Mouse (Mus musculus): ENCODE data around the gene Zfhx2.

Zfhx2 gene

DNA sequence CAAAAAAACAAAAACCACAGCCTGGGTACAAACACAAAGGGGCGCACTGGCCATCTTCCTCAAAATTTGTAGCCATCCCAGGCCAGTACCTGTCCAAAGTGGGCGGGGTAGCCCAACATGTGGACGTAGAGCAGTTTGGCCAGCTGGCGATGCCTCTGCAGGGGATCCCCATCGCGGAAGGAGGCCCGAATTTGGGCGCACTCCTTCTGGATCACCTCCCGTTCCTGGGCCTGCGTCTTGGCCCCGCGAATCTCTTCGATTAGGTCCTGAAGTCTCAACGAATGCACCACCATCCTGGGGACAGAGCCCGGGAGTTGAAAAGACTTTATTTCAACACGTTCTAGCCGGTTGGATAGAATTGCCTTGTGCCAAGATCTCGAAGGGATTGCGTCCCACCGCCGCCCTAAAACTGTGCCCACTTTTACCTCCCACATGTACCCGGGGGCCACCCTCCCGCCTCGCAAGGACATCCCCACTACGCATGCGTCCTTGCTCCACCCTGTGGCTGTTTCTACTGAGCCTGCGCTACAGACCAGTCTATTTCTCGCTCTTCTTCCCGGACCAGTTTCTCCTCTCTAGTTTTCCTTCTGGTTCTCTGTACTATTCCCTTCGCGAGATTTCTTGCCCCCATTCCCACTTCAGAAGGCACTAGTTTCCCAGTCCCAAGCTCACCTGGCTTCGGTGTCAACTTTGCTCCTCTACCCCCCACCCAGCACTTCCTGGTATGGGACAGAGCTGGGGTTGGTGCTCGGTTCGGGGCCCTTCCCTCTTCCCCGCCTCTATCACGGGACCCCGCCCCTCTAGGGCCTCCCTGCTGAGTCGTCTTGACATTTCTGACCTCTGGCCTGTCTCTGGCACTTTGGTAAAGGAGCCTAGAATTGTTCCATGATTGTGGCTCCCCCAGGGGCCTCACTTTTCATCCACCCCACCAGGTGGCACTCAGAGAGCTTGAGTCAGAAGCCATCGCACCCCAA, 14.0 kb upstream of the Zfhx2 start, which contains the start of gene Ap1g2:
Gene Ap1g2 (minus strand): TSS at position 758 of the 974 bp plus-strand sequence.
- DNase-seq (ENCODE audit: low read depth, low spot score) = peak; percentile 78

DNA sequence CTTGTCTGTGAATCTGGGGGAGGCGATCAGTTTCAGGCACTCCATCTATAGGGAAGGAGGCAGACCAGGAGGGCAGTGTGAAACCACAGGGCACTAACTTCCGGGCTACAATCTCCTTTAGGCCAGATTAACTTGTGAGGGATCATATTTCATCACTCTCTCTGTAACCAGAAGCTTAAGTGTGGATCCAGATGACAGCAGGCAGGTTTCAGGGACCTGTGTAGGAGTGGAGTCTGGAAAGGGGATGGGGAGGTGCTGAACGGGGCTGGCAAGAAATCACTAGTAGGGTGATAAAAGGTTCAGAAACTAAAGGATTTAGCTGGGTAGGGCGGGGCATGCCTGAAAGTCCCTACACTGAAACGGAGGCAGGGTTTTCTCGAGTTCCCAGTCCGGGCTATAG, 13.3 kb upstream of the Zfhx2 start:
- no peak for DNase-seq (ENCODE audit: low read depth, low spot score)

DNA sequence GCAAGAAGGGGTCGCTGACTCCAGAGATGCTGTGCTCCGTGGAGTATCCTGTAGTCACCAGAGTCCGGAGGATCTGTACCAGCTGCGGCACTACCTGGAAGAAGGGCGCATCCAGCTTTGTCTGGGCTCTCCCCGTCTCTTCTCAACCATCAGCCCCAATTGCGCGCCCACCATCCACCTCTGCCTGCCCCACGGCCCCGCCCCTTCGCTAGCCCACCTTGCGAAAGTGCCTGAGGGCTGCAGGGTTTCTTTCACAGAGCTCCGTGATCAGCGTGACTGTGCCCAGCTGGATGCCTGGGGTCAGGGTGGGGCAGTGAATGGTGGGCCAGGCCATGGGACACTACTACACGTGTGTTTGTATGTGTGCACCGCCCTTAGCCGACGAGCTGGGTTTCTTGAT, 12.2 kb upstream of the Zfhx2 start:
- DNase-seq (ENCODE audit: low read depth, low spot score) = no peak

DNA sequence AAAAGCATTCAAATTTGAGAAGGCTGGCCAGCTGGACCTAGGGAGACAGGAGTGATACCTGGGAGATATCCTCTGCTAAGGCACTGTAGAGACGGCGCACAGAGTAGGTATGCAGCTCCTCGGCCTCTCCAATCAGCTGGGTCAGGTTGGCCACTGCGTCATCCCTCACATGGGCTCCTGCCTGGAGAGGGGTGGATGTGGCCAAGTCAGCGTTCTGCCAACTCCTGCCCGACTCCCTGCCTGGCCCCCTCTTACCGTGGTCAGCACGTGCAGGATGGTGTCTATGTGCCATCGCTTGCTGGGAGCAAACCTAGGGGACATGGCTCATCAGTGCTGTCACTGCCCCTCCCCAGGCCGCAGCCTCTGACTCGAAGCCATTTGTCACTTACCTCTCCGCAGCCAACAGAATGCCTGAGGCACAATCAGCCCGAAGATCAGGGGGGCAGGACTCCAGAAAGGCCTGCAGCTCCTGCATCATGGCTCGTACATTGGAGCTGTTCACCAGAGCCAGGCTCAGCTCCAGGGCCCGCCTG, 10.2 kb upstream of the Zfhx2 start:
- no peak for DNase-seq (ENCODE audit: low read depth, low spot score)

DNA sequence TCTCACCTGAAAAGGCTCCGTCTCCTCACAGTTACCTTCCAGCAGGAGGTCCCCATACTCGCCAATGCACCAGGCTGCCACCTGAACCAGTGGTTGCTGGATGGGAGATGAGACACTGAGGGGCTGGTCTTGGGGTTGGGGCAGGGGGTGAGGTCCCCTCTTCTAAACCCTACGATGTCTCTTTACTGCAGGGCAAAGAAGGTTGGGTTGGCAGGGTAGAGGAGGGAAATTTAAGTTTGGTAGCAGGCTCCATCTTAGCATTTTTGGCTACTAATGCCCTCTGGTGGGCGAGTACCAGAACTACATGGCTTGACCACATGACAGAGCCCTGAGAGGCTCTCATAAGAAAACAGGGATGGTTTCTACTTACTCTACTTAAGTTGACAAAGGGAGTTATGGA, 9.5 kb upstream of the Zfhx2 start:
- no peak for DNase-seq (ENCODE audit: low read depth, low spot score)

DNA sequence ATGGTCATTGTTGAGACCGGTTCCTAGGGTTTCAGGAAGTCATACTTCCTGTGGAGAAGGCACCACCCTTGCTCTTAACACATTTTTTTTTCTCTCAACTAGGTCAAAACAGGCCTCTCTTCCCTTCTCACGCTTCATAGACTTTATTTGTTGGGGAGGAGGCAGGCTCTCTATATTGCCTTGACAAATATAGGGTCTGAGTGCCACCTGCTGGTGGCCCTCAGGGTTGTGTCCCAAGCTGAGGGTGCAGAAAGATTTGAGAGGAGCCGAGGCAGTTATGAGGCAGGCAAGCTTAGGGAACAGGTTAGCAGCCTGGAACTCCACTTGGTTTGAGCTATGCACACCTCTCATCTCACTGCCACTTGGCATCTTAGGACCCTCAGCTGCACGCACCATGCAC, 5.9 kb upstream of the Zfhx2 start:
- no peak for DNase-seq (ENCODE audit: low read depth, low spot score)

DNA sequence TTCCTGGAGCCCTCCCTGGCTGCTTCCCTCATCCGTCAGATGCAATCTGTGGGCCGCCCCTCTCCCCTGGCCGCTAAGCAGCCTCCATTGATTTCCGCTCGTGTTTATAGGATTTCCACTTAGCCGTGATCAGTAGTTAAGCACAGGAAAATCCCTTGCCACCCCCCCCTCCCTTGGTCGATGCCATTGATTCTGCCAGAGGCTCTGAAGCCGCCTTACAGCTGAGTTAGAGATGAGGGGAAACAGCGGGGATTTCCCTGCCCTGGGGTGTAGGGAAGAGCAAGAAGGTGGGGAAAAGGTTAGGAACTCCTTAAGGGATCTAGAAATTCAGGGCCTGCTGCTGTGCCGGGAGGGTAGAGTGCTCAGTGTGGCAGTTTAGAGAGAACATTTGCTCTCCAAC, 5.5 kb upstream of the Zfhx2 start:
- no peak for DNase-seq (ENCODE audit: low read depth, low spot score)

DNA sequence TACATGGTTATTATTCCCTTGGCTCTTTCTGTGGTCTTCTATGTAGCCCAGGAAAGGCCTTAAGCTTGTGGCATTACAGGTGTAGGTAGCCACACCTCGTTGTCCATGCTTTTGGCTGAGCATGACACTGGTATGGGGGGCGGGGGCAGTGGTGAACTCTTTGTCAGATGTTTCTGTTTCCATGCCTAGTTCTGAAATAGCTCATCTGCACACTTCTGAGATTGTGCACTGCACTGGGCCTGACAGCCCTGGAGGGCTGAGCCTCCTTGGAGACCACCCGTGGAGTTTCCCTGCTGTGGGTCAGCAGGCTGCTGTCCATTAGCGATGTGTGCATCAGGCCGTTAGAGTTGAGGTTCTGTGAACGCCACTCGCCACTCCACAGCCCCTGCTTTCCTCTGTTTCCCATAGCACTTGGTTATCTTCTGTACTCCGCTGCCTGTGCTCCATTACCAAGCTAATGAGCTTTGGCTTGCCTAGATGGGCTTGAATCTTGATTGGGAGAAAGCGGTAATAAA, 4.5 kb upstream of the Zfhx2 start:
- DNase-seq (ENCODE audit: low read depth, low spot score) = no peak

DNA sequence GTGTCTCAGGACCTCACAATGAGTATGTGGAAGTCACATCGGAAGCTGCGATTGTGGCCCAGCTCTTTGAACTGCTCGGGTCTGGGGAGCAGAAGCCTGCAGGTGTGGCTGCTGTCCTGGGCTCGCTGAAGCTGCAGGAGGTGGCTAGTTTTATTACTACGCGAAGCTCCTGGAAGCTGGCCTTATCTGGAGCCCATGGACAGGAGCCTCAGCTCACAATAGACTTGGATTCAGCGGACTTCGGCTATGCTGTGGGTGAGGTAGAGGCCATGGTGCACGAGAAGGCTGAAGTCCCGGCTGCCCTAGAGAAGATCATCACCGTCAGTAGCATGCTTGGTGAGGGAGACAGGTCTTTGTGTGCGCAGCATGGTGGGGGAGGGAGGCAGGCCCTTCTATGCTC, 3.5 kb upstream of the Zfhx2 start:
- no peak for DNase-seq (ENCODE audit: low read depth, low spot score)

DNA sequence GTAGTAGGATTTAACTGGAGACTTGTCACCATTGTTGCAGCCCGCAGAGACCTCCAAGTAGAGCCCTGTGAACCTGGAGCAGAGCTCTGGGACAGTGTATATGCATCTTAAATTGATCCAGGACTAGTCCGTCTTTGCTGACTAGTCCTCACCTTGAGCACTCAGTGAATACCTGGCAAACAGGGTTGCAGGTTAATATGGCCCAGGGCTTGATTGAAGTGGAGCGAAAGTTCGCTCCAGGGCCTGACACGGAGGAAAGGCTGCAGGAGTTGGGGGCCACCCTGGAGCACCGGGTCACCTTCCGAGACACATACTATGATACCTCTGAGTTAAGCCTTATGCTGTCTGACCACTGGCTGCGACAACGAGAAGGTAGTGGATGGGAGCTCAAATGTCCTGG, 3.1 kb upstream of the Zfhx2 start:
- no peak for DNase-seq (ENCODE audit: low read depth, low spot score)

DNA sequence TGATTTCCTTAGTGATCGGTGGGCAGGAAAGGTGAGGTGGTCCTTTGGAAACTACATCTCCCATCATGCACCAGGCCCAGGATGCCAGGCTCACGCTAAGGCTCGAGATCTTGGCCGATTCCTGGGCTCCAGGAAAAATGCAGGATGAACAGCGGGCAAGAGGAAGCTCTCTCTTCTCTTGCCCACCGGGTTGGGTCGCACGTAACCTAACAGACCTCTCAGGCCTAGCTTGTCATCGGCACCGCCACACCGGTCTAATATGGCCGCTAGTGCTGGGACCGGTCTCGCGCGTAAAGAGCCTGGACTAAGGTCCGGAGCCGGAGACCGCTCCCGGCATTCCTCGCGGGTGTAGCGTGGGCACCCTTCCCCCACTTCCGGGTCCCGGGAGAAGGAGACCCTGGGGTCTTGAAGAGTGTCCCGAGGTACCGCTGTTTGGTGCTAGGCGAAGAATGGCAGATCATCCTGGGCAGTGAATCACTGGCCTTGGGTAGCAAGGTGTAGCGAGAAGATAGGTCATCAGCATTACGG, 2.6 kb upstream of the Zfhx2 start, which contains the start of gene Thtpa:
Gene Thtpa (plus strand): TSS at position 81 of the 528 bp plus-strand sequence.
- no peak for DNase-seq (ENCODE audit: low read depth, low spot score)

DNA sequence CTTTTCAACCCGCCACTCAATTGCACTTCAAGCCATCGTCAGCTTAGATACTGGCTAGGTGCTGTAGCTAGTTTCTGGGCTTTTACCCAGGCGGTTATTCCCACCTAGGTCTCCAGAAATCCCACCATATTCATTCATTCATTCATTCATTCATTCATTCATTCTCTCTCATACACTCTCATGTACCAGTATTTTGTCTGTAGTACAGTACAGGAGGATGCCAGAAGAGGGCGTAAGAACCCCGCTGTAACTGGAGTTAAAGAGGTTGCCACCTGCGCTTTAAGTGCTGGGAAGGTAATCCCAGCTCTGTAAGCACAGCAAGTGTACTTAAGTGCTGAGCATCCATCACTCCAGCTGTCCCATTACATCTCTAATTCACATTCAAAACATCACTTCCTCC, 1.8 kb upstream of the Zfhx2 start:
- DNase-seq (ENCODE audit: low read depth, low spot score) = no peak

DNA sequence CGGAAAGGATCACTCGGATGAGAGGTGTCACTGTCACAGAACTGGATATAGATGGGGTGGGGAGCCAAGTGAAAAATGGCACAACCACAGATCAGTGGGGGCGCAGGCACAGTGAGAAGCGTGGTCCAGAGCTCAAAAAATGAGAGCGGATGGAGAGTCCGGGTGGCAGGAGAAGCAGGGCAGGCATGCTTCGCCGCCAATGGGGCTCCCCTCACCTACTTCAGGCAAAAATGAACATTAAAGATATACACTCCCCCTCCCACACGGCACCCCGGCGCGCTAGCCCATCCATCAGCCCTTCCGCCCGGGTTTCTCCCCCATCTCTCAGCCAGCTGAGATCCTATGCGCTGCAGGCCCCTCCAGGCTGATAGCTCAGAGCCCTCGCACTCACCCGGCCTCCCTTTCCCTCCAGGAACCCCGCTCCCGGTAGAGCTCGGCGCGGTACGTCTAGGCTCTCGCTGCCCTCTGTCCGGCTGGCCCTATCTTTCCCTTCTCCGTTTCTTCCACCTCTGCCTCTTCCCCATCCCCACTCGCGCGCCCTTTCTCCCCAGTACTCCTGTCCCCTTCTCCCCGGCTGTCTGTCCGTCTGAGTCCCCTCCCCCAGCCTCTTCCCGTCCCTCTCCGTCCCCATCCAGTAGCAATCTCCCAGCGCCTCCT, 787 bp downstream of the Zfhx2 start:
- DNase-seq (ENCODE audit: low read depth, low spot score) = no peak

DNA sequence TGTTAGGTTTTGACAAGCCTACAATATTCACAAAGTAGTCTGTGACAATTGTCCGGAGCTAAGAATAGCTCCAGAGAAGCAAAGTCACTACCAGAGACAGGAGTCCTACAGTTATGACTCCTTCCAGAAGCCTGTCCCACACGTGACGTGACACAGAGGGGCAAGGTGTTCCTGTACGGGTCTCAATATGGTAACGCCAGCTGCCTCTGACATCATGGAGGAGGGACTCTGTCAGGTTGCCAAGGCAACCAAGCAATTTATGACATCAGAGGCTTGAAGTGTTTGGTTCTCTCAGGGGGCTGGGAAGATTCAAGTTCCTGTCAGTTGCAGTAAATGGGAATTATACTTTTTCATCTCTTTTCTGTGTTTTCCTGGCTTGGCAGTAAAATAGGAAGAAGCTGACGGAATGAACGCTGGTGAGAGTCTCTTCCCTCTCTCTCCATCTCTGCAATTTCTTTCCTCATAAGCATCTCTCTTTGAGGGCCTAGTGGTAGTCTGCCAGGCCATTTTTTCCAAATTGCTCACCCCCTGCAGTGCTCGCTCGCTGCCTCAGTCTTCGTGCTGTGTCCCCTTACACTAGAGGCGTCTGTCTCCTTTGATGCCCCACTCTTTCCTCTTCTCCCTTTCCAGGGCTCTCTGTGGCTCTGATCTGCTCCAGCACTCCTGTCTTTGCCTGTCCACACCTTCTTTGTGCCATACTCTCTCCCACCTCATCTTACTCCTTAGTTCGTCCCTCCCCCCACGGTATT, 2.8 kb downstream of the Zfhx2 start:
- no peak for DNase-seq (ENCODE audit: low read depth, low spot score)

DNA sequence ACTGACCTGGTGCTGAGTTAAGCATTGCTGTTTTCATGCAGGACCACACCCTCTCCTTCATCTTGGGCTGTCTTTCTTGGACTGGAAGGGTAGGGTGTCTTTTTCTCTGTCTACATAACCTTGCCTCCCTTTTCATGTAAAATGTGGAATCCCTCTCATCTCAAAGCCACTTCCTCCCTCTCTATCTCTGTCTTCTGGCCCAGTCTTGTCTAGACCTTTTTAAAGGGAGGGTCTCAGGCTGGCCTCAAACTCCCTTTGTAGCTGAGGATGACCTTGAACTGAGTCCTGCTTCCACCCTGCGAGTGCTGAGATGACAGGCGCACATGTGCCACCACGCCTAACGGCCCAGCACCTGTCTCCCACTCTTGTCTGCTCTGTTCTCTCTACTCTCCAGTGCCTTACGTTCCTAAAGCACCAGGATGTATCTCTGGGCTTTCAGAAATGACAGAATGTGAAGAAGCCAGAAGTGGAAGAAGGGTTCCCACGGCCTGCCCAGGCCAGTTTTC, 6.1 kb downstream of the Zfhx2 start:
- DNase-seq (ENCODE audit: low read depth, low spot score) = no peak

DNA sequence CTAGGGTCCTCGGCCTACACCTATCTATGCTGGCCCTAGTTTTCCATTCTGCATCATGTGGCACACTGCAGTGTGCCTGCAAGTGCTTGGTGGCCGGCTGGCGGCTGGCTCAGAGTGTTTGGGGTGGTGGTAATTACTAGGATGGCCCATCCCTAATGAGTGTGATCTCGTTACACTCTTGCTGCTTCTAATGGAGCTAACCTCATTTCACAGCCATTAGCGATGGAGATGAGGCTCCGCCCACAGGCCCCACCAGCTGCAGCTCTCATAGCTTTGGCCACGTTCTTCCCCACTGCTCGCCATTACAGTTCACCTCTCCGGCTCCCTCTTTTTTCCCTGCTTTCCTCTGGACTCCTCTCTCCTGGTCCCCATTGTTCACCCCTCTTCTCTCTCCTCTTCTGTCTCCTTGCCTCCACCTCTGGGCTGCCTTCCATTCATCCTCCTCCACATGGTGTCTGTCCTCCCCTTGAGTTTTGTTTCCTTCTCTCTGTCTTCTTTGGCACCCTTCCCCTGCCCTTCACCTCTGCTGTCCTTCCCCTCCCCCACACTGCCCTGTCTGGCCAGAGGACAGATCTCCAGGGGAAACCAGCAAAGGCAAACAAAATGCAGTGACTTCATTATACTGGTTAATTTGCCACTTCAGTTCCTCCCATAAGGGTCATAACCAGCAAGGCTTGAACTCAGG, 6.7 kb downstream of the Zfhx2 start:
- DNase-seq (ENCODE audit: low read depth, low spot score) = no peak

DNA sequence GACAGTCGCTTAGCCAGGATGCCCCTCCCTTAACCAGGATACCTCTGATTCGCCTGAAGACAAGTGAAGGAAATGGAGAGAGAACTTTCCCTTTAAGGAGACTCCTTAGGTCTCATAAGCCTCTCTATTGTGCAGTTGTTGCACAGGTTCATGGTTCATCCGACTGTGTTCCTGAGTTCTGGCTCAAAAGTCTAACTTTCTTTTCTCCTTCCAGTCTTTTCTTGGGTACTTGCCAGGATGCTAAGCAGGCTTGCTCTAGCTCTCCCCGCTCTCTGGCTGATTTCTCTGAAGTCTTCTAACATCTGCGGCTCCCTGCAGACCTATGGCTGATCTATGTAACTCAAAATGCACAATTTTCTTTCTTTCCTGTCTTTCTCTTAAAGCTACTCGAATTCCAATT, 8.6 kb downstream of the Zfhx2 start:
- no peak for DNase-seq (ENCODE audit: low read depth, low spot score)

DNA sequence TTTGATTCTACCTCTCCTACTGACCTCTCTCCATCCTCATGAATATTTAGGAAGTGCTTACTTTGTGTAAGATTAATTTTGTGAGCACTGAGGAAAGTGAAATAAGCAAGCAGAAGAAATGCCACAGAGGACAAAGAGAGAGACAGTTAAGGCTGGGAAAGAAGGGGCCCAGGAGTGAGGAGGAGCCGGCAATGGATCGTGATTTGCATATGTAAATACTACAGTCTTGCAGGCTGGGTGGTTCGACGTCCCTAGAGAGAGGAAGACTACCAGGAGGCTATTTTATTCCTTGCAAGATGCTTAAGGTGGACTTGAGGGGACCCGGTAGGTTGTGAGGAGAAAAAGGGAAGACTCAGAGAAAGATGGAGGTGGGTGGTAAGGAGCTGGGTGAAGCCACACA, 11.0 kb downstream of the Zfhx2 start:
- no peak for DNase-seq (ENCODE audit: low read depth, low spot score)

DNA sequence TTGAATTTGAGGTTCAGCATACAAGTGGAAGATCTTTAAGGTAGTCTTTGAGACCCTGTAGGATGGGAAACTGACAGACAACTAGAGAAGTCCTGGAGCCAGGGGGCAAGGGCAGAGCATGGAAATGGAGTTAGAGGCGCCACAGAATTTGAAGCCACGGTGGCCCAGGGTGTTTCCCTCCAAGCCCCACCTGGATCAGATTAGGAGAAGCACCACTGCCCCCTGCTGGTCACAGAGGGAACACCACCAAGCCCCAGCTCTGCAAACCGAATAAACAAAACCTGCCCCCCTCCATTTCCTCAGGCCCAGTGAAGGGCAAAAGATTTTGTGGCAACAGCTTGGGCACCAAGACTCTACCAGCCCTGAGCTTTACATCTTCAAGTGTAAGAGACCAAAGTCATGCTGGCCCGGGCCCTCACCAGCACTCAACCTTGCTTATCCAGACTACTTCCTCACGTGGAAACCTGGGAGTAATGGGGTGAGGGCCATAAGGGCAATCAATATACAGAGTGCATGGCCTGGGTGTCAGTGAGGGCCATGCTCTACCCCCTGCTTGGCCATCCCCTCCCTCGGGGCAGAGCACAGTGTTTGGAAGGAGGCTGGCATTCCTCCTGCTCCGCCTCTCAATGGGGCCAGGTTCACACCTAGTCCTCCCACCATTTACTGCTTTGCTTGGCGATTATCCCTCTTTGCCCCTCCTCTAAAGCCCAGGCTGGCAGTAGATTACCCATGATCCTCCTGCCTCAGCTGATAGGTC, 12.7 kb downstream of the Zfhx2 start:
- peak; percentile 51 for DNase-seq (ENCODE audit: low read depth, low spot score)
